Mouse (Mus musculus) G1E (cell line): ENCODE data around the gene Usp5. TPM values are rescaled to one million over a fixed set of nuclear protein-coding genes. Genes with fewer than 3 reads are reported as not detected.

Experiments used
- ATAC-seq: 2 replicates; pipeline ENCODE4 v1.8.0; 2016; ENCODE audit warnings: mild to moderate bottlenecking; ENCODE audit not compliant: insufficient number of reproducible peaks, poor library complexity, low FRiP score, severe bottlenecking; ENCODE audit errors: extremely low read depth
- DNase-seq: peaks from one replicate; pipeline ENCODE4 v3.0.0; 2012; ENCODE audit warnings: low spot score
- H3K27me3 ChIP-seq: 2 replicates; pipeline ENCODE4 v1.6.1; 2012; ENCODE audit warnings: mild to moderate bottlenecking, low read length, inconsistent platforms; ENCODE audit not compliant: insufficient read depth
- H3K36me3 ChIP-seq: replicated peaks from 2 replicates; pipeline ENCODE3; 2012; ENCODE audit warnings: mild to moderate bottlenecking, inconsistent platforms
- H3K4me1 ChIP-seq: 2 replicates; pipeline ENCODE4 v1.6.1; 2012; ENCODE audit warnings: low read depth, low read length, inconsistent platforms, mixed read lengths; ENCODE audit not compliant: insufficient read depth
- H3K4me3 ChIP-seq: 2 replicates; pipeline ENCODE4 v1.5.1; 2012; ENCODE audit warnings: low read depth, mild to moderate bottlenecking, inconsistent platforms, low read length, moderate library complexity, mixed read lengths
- H3K9me3 ChIP-seq: replicated peaks from 2 replicates; pipeline ENCODE4 v1.6.1; 2012; ENCODE audit warnings: inconsistent platforms
- CTCF ChIP-seq: IDR thresholded peaks from 2 replicates; pipeline ENCODE4 v1.5.1; 2012; ENCODE audit warnings: low read depth, low read length, inconsistent platforms, mixed read lengths
- GATA1 ChIP-seq: IDR thresholded peaks from 2 replicates; pipeline ENCODE4 v1.6.1; 2012; ENCODE audit warnings: borderline replicate concordance, low read length, inconsistent platforms, mixed read lengths
- GATA2 ChIP-seq: IDR thresholded peaks from 2 replicates; pipeline ENCODE4 v1.6.1; 2012; ENCODE audit warnings: low read depth, low read length, inconsistent platforms, borderline replicate concordance
- POLR2AphosphoS5 ChIP-seq: IDR thresholded peaks from 2 replicates; pipeline ENCODE4 v1.6.1; 2012; ENCODE audit warnings: low read depth, low read length, inconsistent platforms; ENCODE audit not compliant: insufficient replicate concordance
- TAL1 ChIP-seq: conservative IDR thresholded peaks from 2 replicates; pipeline ENCODE4 v1.6.1; 2012; ENCODE audit warnings: low read depth, low read length, inconsistent platforms, mixed read lengths
- polyA plus RNA-seq: library from polyadenylated mRNA; stranded (reverse); fragments of >175 nt; gene quantifications from 2 replicates; pipeline ENCODE4 v1.2.3, GENCODE M21; 2012
- total RNA-seq, 2 experiments: library from RNA; stranded (forward) in 1 of 2; stranded (reverse) in 1 of 2; fragments of 200-1000 nt in 1 of 2; fragments of >200 nt in 1 of 2; fragmentation: Nextera tagmentation in 1 of 2; gene quantifications; 2 replicates each; pipeline ENCODE4 v1.2.3; 2014 to 2017

The Usp5 gene
- total and polyA plus RNA-seq, 3 experiments, result 34.6 to 68.2 (median 67.0) TPM

DNA sequence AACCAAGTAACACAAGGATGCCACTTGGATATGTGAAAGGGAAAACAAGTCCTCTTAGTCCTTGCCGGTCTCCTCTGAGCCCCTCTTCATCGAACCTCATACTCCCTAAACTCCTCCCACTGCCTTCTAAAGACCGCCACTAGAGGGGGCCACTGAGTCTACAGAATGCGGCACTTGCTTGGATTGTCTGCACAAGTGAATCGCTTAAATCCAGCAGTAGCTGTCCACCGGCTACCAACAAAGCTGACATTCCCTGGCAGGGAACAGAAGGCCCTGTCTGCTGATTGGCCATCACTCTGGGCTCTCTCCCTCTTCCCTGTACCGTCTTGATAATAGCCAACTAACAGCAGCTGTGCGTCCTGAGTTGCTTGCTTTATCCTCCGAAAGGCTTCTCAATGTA lies 18.0 kb upstream of the Usp5 start:
- peak; percentile 63 for ATAC-seq
- no peak for TF ChIP-seq GATA1
- TF ChIP-seq CTCF, result peak; percentile 97
- Histone ChIP-seq H3K4me1 (peaks cover 2% of the 10 kb centered on the region; the same call in 1 of the 2 replicates), H3K9me3 (no peaks in the 10 kb centered on the region), H3K36me3 (no peaks in the 10 kb centered on the region), H3K4me3 (no peak overlapping the region), H3K27me3 (peaks cover 51% of the 10 kb centered on the region)
- peak; percentile 38 for DNase-seq

GRCm38 (mm10) chr6:124840241-124841167 lies 11.2 kb upstream of the Usp5 start, which contains the start of gene Gnb3:
Gene Gnb3 (minus strand): TSS chr6:124840275.
- Histone ChIP-seq H3K4me3 (peak within 1 kb of the TSS; percentile 38; the same call in 1 of the 2 replicates), H3K36me3 (peaks cover 18% of the 10 kb centered on the region), H3K9me3 (no peaks in the 10 kb centered on the region), H3K27me3 (peaks cover 52% of the 10 kb centered on the region), H3K4me1 (peaks cover 18% of the 10 kb centered on the region)
- ATAC-seq (peak; percentile 37), DNase-seq (peak; percentile 50)
- TF ChIP-seq TAL1, result no peak
- no peak for TF ChIP-seq GATA2
- TF ChIP-seq POLR2AphosphoS5, result no peak
- no peak for TF ChIP-seq GATA1
- no peak for TF ChIP-seq CTCF

GRCm38 (mm10) chr6:124839805-124840204 lies 10.5 kb upstream of the Usp5 start:
- Histone ChIP-seq H3K9me3 (no peaks in the 10 kb centered on the region), H3K4me3 (peak overlapping the region; percentile 38; the same call in 1 of the 2 replicates), H3K36me3 (peaks cover 25% of the 10 kb centered on the region), H3K27me3 (peaks cover 45% of the 10 kb centered on the region), H3K4me1 (peaks cover 22% of the 10 kb centered on the region)
- DNase-seq, result no peak
- TF ChIP-seq CTCF, result no peak
- ATAC-seq, result no peak

GRCm38 (mm10) chr6:124836411-124836810 lies 7.1 kb upstream of the Usp5 start:
- no peak for ATAC-seq
- Histone ChIP-seq H3K36me3 (peaks cover 59% of the 10 kb centered on the region), H3K4me3 (no peak overlapping the region), H3K4me1 (peaks cover 48% of the 10 kb centered on the region), H3K27me3 (peaks cover 28% of the 10 kb centered on the region), H3K9me3 (no peaks in the 10 kb centered on the region)
- TF ChIP-seq GATA2 (no peak), CTCF (no peak), POLR2AphosphoS5 (no peak), TAL1 (no peak), GATA1 (no peak)
- no peak for DNase-seq

GRCm38 (mm10) chr6:124835531-124835930 lies 6.2 kb upstream of the Usp5 start:
- ATAC-seq (no peak), DNase-seq (no peak)
- Histone ChIP-seq H3K4me1 (peaks cover 49% of the 10 kb centered on the region), H3K27me3 (peaks cover 25% of the 10 kb centered on the region), H3K36me3 (peaks cover 63% of the 10 kb centered on the region), H3K9me3 (no peaks in the 10 kb centered on the region), H3K4me3 (no peak overlapping the region)
- TF ChIP-seq TAL1, result no peak
- TF ChIP-seq GATA1, result no peak
- no peak for TF ChIP-seq GATA2
- TF ChIP-seq POLR2AphosphoS5, result no peak
- no peak for TF ChIP-seq CTCF

GRCm38 (mm10) chr6:124834512-124835081 lies 5.3 kb upstream of the Usp5 start:
- H3K4me3 ChIP-seq, result no peak overlapping the region
- peaks cover 40% of the 10 kb centered on the region for H3K4me1 ChIP-seq
- DNase-seq (no peak), ATAC-seq (no peak)
- peaks cover 63% of the 10 kb centered on the region for H3K36me3 ChIP-seq
- peaks cover 16% of the 10 kb centered on the region for H3K27me3 ChIP-seq
- no peak for TF ChIP-seq GATA1
- TF ChIP-seq CTCF, result no peak
- no peaks in the 10 kb centered on the region for H3K9me3 ChIP-seq
